Mouse (Mus musculus) bone marrow, adult 2 months (tissue): Measurements from ENCODE around the gene Chadl.

ENCODE experiments used
- CTCF ChIP-seq: fragments of 200-500 bp; IDR thresholded peaks from 2 replicates; pipeline ENCODE4 v1.5.1; 2011; ENCODE audit warnings: low read length, control low read depth; ENCODE audit not compliant: control insufficient read depth, insufficient read depth
- POLR2A ChIP-seq: fragments of 200-500 bp; IDR thresholded peaks from 2 replicates; pipeline ENCODE4 v1.6.1; 2011; ENCODE audit warnings: low read depth, mild to moderate bottlenecking, control low read depth, low read length, borderline replicate concordance; ENCODE audit not compliant: control insufficient read depth

DNA sequence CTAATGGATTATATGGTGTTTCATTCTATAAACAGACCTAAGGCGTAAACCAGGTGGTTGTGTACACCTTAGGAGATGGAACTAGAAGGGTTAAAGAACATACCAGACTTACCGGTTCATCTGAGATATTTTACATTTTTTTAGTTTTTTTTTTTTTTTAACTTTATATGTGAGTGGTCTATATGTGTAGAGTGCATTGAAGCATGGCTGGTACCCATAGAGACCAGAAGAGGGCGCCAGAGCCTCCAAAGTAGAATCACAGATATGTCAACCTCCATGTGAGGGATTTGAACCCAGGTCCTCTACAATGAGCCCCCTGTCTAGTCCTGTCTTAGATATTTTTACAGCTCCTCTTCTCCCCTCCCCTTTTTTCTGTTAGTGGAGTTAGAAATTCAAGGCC, 760 bp upstream of the Chadl start:
- TF ChIP-seq POLR2A (no peak), CTCF (peak; percentile 41; the same call in 1 of the 2 replicates)
